Mouse (Mus musculus) hindbrain, embryonic 13.5 days (tissue): ENCODE results near the gene Ciao2a. TPM values are rescaled to one million over a fixed set of nuclear protein-coding genes. Genes with fewer than 3 reads are reported as not detected.

Experiments used
- ATAC-seq: fragments of 200-750 bp; cut with Nextera tagmentation; 2 replicates; pipeline ENCODE4 v1.8.0; 2017; ENCODE audit warnings: moderate TSS enrichment; ENCODE audit not compliant: low FRiP score
- H3K27ac ChIP-seq: fragments of 300-500 bp; sonication (generic); 2 replicates; pipeline ENCODE4 v1.5.1; 2015; ENCODE audit warnings: inconsistent platforms, mild to moderate bottlenecking, moderate library complexity
- H3K27me3 ChIP-seq: fragments of 300-500 bp; sonication (generic); 2 replicates; pipeline ENCODE4 v1.6.1; 2015; ENCODE audit warnings: mild to moderate bottlenecking, inconsistent platforms
- H3K36me3 ChIP-seq: fragments of 300-500 bp; sonication (generic); 2 replicates; pipeline ENCODE4 v1.6.1; 2015; ENCODE audit warnings: mild to moderate bottlenecking, inconsistent platforms
- H3K4me1 ChIP-seq: fragments of 300-500 bp; sonication (generic); replicated peaks from 2 replicates; pipeline ENCODE4 v1.6.1; 2015; ENCODE audit warnings: inconsistent platforms
- H3K4me2 ChIP-seq: fragments of 300-500 bp; sonication (generic); 2 replicates; pipeline ENCODE4 v1.6.1; 2015; ENCODE audit warnings: inconsistent platforms, mild to moderate bottlenecking, moderate library complexity
- H3K4me3 ChIP-seq: fragments of 300-500 bp; sonication (generic); 2 replicates; pipeline ENCODE4 v1.5.1; 2015; ENCODE audit warnings: mild to moderate bottlenecking, inconsistent platforms
- H3K9ac ChIP-seq: fragments of 300-500 bp; sonication (generic); 2 replicates; pipeline ENCODE4 v1.6.1; 2015; ENCODE audit warnings: mild to moderate bottlenecking, inconsistent platforms
- H3K9me3 ChIP-seq: fragments of 300-500 bp; sonication (generic); 2 replicates; pipeline ENCODE4 v1.6.1; 2016; ENCODE audit warnings: inconsistent platforms
- WGBS: fragments of 180-500 bp; shearing (Covaris S2); methylation state at CpG from one replicate; pipeline ENCODE4 v1.1.7; 2015; 5-methylcytosine and 5-hydroxymethylcytosine counted together
- polyA plus RNA-seq: library from polyadenylated mRNA; unstranded; fragments of >200 nt; fragmentation: Nextera tagmentation; extraction: Ambion mirVana; gene quantifications from 2 replicates; pipeline ENCODE4 v1.2.1, GENCODE M21; 2015

Gene Ciao2a
- polyA plus RNA-seq, 1 experiment from 2014 or later = 94.1 TPM

DNA sequence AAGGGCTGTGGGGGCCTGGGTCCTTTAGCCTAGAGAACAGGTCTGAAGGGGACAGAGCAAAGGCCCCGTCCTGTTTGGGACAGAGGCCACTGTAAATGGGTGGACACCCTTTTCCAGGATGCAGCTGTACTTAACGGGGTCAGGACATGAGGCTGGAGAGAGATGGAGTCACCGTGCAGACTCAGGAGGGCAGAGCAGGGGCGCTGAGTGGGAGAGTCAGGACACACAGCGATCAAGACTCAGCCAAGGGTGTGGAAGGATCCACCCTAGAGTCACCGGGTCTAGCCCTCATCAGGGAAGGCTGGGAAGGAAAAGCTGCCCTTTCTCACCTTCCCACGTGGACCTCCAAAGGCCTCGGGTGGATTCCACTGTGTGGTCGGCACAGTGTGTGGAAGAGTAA, 25.6 kb downstream of the Ciao2a start:
- ATAC-seq = no peak
- peaks cover 13% of the 10 kb centered on the region; the same call in 1 of the 2 replicates for H3K27me3 ChIP-seq
- no peaks in the 10 kb centered on the region for H3K4me1 ChIP-seq
- 74% methylated on average over 9 of the region's 9 CpGs for WGBS
- no peaks in the 10 kb centered on the region for H3K9me3 ChIP-seq
- H3K36me3 ChIP-seq = no peaks in the 10 kb centered on the region
- H3K27ac ChIP-seq = no peak overlapping the region
- no peak overlapping the region for H3K9ac ChIP-seq
- H3K4me2 ChIP-seq = no peak overlapping the region
- H3K4me3 ChIP-seq = no peak overlapping the region

DNA sequence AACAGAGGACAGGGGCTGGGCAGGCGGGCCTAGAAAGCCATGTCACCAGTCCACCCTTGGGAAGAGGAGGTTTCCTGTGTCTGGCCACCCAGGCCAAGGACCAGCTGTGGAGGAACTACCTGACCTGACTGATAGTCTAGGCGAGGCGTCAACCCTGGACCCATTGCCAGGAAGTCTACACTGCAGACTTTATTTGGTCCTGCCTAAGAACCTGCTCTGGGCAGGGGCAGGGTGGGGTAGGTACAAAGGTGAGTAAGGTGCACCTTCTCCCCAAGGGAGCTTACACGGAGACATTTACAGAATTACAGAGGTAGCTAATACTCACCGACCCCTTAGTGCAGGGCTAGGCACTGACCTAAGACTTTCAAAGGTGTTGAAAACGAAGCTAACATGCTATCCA, 27.2 kb downstream of the Ciao2a start:
- Histone ChIP-seq H3K36me3 (no peaks in the 10 kb centered on the region), H3K4me3 (no peak overlapping the region), H3K4me2 (no peak overlapping the region), H3K27me3 (peaks cover 28% of the 10 kb centered on the region), H3K4me1 (peaks cover 8% of the 10 kb centered on the region), H3K9me3 (no peaks in the 10 kb centered on the region), H3K27ac (no peak overlapping the region), H3K9ac (no peak overlapping the region)
- 93% methylated on average over 6 of the region's 6 CpGs for WGBS
- no peak for ATAC-seq

GRCm38 (mm10) chr9:66154013-66154412, 27.6 kb downstream of the Ciao2a start:
- no peak for ATAC-seq
- no peak overlapping the region for H3K4me2 ChIP-seq
- H3K9me3 ChIP-seq = no peaks in the 10 kb centered on the region
- no peaks in the 10 kb centered on the region for H3K36me3 ChIP-seq
- WGBS = 94% methylated on average over 9 of the region's 9 CpGs
- H3K27ac ChIP-seq = no peak overlapping the region
- peaks cover 8% of the 10 kb centered on the region for H3K4me1 ChIP-seq
- no peak overlapping the region for H3K9ac ChIP-seq
- H3K4me3 ChIP-seq = no peak overlapping the region
- peaks cover 32% of the 10 kb centered on the region for H3K27me3 ChIP-seq

- H3K4me2 ChIP-seq = no peak overlapping the region
- peaks cover 39% of the 10 kb centered on the region for H3K27me3 ChIP-seq
- H3K9me3 ChIP-seq = no peaks in the 10 kb centered on the region
- 82% methylated on average over 1 of the region's 1 CpGs for WGBS
- no peak for ATAC-seq
- H3K9ac ChIP-seq = no peak overlapping the region
- H3K27ac ChIP-seq = no peak overlapping the region
- H3K36me3 ChIP-seq = no peaks in the 10 kb centered on the region
- H3K4me1 ChIP-seq = peaks cover 8% of the 10 kb centered on the region
- H3K4me3 ChIP-seq = no peak overlapping the region
Observed at GRCm38 (mm10) chr9:66155534-66155933, 29.1 kb downstream of the Ciao2a start.

DNA sequence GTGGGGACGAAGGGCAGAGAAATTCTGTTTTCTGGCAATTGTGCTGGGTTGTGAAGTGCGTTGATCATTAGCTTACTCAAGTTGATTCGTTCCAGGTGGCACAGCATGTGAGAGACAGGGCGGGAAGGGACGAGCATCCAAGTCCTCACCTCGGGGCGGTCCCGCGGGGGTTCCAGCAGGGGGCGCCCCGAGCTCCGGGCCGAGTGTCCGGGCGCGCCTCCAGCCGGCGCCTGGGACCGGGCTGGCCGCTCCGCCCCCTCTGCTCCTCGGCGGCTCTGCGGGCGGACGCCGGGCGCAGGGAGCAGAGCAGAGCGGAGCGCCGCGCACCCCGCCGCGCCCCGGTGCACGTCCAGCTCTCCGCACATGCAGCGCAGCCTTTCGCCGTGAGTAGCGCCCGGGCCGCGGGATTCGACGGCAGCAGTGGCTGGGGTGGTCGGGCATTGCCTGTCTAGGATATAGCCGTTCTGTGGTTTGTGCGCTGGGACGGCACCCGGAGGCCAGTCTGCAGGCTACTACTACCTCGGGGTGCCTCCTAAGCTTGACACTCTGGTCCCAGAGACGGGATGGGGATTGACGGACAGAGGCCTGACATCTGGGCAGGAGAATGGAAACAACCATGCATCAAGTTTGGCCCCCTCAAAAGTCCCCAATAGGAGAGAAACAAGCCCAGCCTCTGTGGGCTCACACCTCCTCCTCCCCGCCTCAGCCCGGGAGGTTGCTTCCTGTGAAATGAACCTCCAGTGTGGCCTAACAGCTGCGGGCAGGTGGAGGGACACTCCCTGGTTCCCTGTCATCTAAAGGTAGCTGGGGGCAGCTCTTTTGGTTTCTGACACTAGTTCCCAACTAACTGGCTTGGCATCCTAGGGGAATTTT, 31.8 kb downstream of the Ciao2a start, which contains the start of gene Dapk2:
Gene Dapk2, plus strand, starts transcription at position 266 of the 873 bp plus-strand sequence.
- Histone ChIP-seq H3K4me2 (peak within 1 kb of the TSS; percentile 52), H3K4me3 (peak within 1 kb of the TSS; percentile 36), H3K9me3 (no peaks in the 10 kb centered on the region), H3K4me1 (peaks cover 8% of the 10 kb centered on the region), H3K27ac (no peak within 1 kb of the TSS), H3K36me3 (no peaks in the 10 kb centered on the region), H3K27me3 (peaks cover 36% of the 10 kb centered on the region), H3K9ac (0 out of 2 replicates have a peak within 1 kb of the TSS, but pooled peaks have one; percentile 46)
- ATAC-seq = no peak
- WGBS = 2% methylated on average over 51 of the region's 58 CpGs

GRCm38 (mm10) chr9:66158885-66159430, 32.5 kb downstream of the Ciao2a start:
- 88% methylated on average over 6 of the region's 6 CpGs for WGBS
- Histone ChIP-seq H3K4me3 (no peak overlapping the region), H3K9me3 (no peaks in the 10 kb centered on the region), H3K27me3 (peaks cover 31% of the 10 kb centered on the region), H3K9ac (no peak overlapping the region), H3K27ac (no peak overlapping the region), H3K36me3 (no peaks in the 10 kb centered on the region), H3K4me1 (peaks cover 8% of the 10 kb centered on the region), H3K4me2 (no peak overlapping the region)
- no peak for ATAC-seq

DNA sequence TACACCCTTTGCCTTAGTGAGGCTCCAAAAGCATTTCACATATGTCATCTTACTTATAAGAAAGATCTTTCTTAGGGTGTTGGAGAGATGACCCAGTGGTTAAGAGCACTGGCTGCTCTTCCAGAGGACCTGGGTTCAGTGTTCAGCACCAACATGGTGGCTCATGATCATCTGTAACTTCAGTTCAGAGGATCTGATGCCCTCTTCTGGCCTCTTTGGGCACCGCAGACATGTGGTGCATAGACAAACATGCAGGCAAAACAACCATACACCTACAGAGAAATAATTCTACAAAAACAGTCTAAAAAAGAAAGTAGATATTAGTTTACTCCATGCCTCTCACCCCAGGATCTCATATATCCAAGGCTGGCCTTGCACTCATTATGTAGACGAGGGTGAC, 33.7 kb downstream of the Ciao2a start:
- Histone ChIP-seq H3K9ac (no peak overlapping the region), H3K4me3 (no peak overlapping the region), H3K4me1 (peaks cover 8% of the 10 kb centered on the region), H3K9me3 (no peaks in the 10 kb centered on the region), H3K27ac (no peak overlapping the region), H3K27me3 (peaks cover 31% of the 10 kb centered on the region), H3K36me3 (no peaks in the 10 kb centered on the region), H3K4me2 (no peak overlapping the region)
- ATAC-seq = no peak
- 94% methylated on average over 2 of the region's 2 CpGs for WGBS

- ATAC-seq = no peak
- Histone ChIP-seq H3K9ac (no peak overlapping the region), H3K36me3 (no peaks in the 10 kb centered on the region), H3K27me3 (peaks cover 17% of the 10 kb centered on the region), H3K4me3 (no peak overlapping the region), H3K4me2 (no peak overlapping the region), H3K27ac (no peak overlapping the region), H3K9me3 (no peaks in the 10 kb centered on the region), H3K4me1 (peaks cover 4% of the 10 kb centered on the region)
- WGBS = 82% methylated on average over 9 of the region's 9 CpGs
Observed at GRCm38 (mm10) chr9:66162995-66163394, 36.6 kb downstream of the Ciao2a start.

DNA sequence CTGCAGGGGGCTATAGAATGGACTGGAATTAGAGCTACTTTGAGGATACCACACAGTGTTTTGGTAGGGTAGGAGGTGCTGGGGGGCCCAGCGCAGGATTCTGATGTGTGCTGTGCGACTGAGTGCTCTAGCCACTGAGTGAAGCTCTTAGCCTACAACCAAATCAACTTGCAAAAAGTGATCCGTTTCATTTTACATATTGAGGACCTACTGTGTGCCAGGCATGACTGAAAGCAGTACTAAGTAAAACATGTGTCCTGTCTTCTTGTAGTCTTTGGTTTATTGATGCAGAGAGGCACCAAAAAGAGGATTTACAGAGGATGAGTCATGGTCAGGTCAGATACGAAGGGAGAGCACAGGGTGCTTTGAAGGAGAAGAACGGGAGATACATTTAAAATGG, 40.8 kb downstream of the Ciao2a start:
- Histone ChIP-seq H3K27me3 (no peaks in the 10 kb centered on the region), H3K4me2 (no peak overlapping the region), H3K27ac (no peak overlapping the region), H3K4me1 (peaks cover 13% of the 10 kb centered on the region), H3K36me3 (no peaks in the 10 kb centered on the region), H3K9ac (no peak overlapping the region), H3K9me3 (no peaks in the 10 kb centered on the region), H3K4me3 (no peak overlapping the region)
- WGBS = 91% methylated on average over 5 of the region's 5 CpGs
- no peak for ATAC-seq

DNA sequence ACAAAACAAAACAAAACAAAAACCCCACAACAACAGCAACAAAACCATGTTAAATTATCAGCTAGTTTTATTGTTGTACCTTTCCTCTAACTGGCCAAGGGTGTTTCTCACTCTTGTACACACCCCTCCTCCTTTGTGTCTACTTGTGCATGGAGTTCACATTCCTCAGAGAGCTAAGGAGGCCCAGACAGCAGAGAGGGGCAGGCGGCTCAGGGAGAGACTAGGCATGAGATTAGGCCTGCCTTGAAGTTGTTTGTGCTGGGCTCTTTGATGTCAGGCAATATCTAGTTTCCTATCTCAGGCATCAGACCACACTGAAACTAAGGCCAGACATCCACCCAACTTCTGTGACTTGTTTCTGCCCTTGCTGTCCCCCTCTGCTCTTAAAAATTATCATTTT, 41.8 kb downstream of the Ciao2a start:
- Histone ChIP-seq H3K9ac (no peak overlapping the region), H3K27me3 (no peaks in the 10 kb centered on the region), H3K9me3 (no peaks in the 10 kb centered on the region), H3K27ac (no peak overlapping the region), H3K4me3 (no peak overlapping the region), H3K4me2 (no peak overlapping the region), H3K4me1 (peaks cover 13% of the 10 kb centered on the region), H3K36me3 (no peaks in the 10 kb centered on the region)
- 10% methylated on average over 1 of the region's 1 CpGs for WGBS
- no peak for ATAC-seq

DNA sequence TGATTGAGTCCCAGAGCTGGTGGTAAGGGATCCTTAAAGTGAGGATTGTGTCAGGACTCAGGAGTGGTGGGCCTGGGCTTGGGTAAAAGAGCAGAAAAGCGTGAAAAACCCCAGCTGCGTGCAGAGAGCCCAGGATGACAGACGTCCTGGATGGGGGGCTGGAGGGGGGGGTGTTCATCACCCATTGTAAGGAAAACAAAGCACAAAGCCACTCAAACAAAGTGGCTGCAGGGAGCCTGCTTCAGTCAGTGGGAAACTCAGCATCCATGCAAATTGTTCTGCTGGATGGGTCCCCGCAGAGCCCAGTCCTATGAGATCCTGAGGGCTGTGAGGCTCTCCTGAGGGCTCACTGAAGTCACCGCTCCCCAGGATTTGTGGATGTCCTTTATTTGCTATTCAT, 44.1 kb downstream of the Ciao2a start:
- ATAC-seq = no peak
- WGBS = 6% methylated on average over 5 of the region's 5 CpGs
- no peak overlapping the region; the same call in 1 of the 2 replicates for H3K9ac ChIP-seq

GRCm38 (mm10) chr9:66171275-66171921, 45.0 kb downstream of the Ciao2a start:
- Histone ChIP-seq H3K9me3 (no peaks in the 10 kb centered on the region), H3K9ac (no peak overlapping the region), H3K36me3 (no peaks in the 10 kb centered on the region), H3K4me3 (no peak overlapping the region), H3K4me1 (peaks cover 13% of the 10 kb centered on the region), H3K27me3 (no peaks in the 10 kb centered on the region), H3K27ac (no peak overlapping the region), H3K4me2 (no peak overlapping the region)
- ATAC-seq = no peak
- WGBS = 48% methylated on average over 12 of the region's 12 CpGs

More for the DNA sequence above, 44.1 kb downstream of the Ciao2a start:
- H3K4me2 ChIP-seq = no peak overlapping the region
- H3K27ac ChIP-seq = no peak overlapping the region
- no peaks in the 10 kb centered on the region for H3K36me3 ChIP-seq
- H3K27me3 ChIP-seq = no peaks in the 10 kb centered on the region
- no peak overlapping the region for H3K4me3 ChIP-seq
- peaks cover 13% of the 10 kb centered on the region for H3K4me1 ChIP-seq
- H3K9me3 ChIP-seq = no peaks in the 10 kb centered on the region
